Mouse (Mus musculus) embryonic stem cell, embryonic (primary cell): ENCODE results near the gene Pcgf1.

Experiments
- CTCF ChIA-PET, 4 experiments: fragments of 300-600 bp in 2 of 4; fragments of 350-600 bp in 2 of 4; sonication (Branson Sonifier 250); formaldehyde crosslinking; loops; one replicate each; lab custom pipeline; 2022; ENCODE audit warnings: inconsistent platforms in 2 of 4; lab: Charles Lee
- POLR2A ChIA-PET, 4 experiments: fragments of 300-600 bp in 2 of 4; fragments of 350-600 bp in 2 of 4; sonication (Branson Sonifier 250); formaldehyde crosslinking; loops; one replicate each; lab custom pipeline; 2022; ENCODE audit warnings: antibody characterized with exemption in 4 of 4, inconsistent platforms in 1 of 4; lab: Charles Lee

Pcgf1 gene

GRCm38 (mm10) chr6:83053136-83053960 is 24.3 kb upstream of the Pcgf1 start:
- ChIA-PET CTCF (interaction anchor here in 3 of 4 experiments (0.5 to 2.4 kb wide), 10 partner anchors 12 to 949 kb away, joined by 3 to 11 read pairs (median 8); partner anchors contain the start of genes Ccdc142 (in 1 of the 3), Dctn1 (in 1 of the 3) and Gm42688 (in 1 of the 3)), POLR2A (interaction anchor here (0.7 to 3.0 kb wide), 29 partner anchors 10 to 350 kb away, joined by 3 to 16 read pairs (median 4); partner anchors contain the start of genes Dok1 (in 2 of the 4), Loxl3 (in 2 of the 4), Pcgf1 (in 2 of the 4) and 1700003E16Rik (in 1 of the 4))

DNA sequence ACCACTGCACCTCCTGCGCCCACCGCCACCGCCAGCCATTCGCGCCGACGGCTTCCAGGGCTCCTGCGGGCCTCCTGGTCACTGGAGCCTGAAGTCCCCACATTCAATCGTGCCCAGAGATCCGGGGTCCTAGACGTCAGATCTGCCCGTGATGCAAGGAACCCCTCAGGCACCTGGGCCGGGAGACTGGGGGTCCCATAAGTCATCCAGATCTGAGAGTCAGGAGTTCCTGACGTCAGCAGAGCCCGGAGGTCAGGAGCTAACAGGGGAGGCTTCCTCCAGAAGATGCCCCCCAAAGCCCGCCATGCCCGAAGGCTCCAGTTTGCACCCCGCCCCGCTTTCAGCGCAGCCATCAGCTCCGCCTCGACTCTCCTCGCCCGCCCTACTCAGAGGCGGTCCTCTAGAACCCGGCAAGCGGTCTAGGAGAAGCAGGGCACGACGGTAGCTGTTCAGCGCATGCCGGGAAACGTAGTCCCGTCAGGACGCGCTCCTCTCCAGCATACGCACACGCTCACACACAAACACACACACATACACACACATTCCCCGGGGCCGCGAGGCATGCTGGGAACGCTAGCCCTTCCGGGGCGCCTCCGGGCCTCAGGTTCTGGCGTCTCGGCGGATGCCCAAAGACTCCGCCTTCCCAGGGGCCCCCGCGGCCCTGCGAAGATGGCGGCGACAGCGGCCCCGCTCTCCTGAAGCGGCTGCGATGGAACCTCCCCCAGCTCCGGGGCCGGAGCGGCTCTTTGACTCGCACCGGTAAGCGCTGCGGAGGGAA is 23.4 kb upstream of the Pcgf1 start, which contains the start of gene Aup1:
Gene Aup1, plus strand, starts transcription at position 448 of the 778 bp plus-strand sequence.
- ChIA-PET CTCF (interaction anchor here in 3 of 4 experiments (0.5 to 2.4 kb wide), 17 partner anchors 11 to 948 kb away, joined by 3 to 11 read pairs (median 4); partner anchors contain the start of genes Ccdc142 (in 1 of the 3), Dctn1 (in 1 of the 3), Gm42688 (in 1 of the 3) and Pcgf1 (in 1 of the 3)), POLR2A (interaction anchor here (0.6 to 3.0 kb wide), 53 partner anchors 10 to 546 kb away, joined by 3 to 16 read pairs (median 4); partner anchors contain the start of genes Ccdc142 (in 3 of the 4), Gm42688 (in 3 of the 4), Dok1 (in 2 of the 4) and Loxl3 (in 2 of the 4))

- CTCF ChIA-PET, result interaction anchor here in 3 of 4 experiments (0.5 to 2.4 kb wide), 15 partner anchors 10 to 572 kb away, joined by 3 to 11 read pairs (median 4); partner anchors contain the start of genes Ccdc142 (in 1 of the 3), Dctn1 (in 1 of the 3), Gm42688 (in 1 of the 3) and Pcgf1 (in 1 of the 3)
- POLR2A ChIA-PET, result interaction anchor here (0.6 to 3.0 kb wide), 44 partner anchors 9 to 452 kb away, joined by 3 to 16 read pairs (median 4); partner anchors contain the start of genes Ccdc142 (in 3 of the 4), Gm42688 (in 3 of the 4), Mob1a (in 2 of the 4) and Mthfd2 (in 2 of the 4)
These were observed 22.7 kb upstream of the Pcgf1 start, which contains the start of gene Htra2 for GRCm38 (mm10) chr6:83054871-83055431. TSS of gene Htra2 (minus strand) at chr6:83055273.

GRCm38 (mm10) chr6:83057790-83058189 is 19.9 kb upstream of the Pcgf1 start, which contains the start of gene Dqx1:
TSS of gene Dqx1 (plus strand) at chr6:83057844.
- ChIA-PET CTCF (interaction anchor here in 2 of 4 experiments (0.9 to 1.3 kb wide), 4 partner anchors 17 to 44 kb away, joined by 3 to 10 read pairs (median 6); partner anchors contain the start of genes Ccdc142 (in 1 of the 2), Gm42688 (in 1 of the 2) and Pcgf1 (in 1 of the 2)), POLR2A (interaction anchor here (0.6 to 2.8 kb wide), 40 partner anchors 8 to 737 kb away, joined by 3 to 16 read pairs (median 4); partner anchors contain the start of genes Pcgf1 (in 3 of the 4), Ccdc142 (in 2 of the 4), Gm42688 (in 2 of the 4) and Loxl3 (in 2 of the 4))

- ChIA-PET CTCF (interaction anchor here in 1 of 4 experiments (1.3 kb wide), 1 partner anchor 43 kb away, joined by 10 read pairs; the partner anchor contains the start of genes Ccdc142 and Gm42688), POLR2A (interaction anchor here in 3 of 4 experiments (1.0 to 2.8 kb wide), 25 partner anchors 8 to 284 kb away, joined by 3 to 16 read pairs (median 4); partner anchors contain the start of genes Pcgf1 (in 3 of the 3), Loxl3 (in 2 of the 3), Wbp1 (in 2 of the 3) and 1700003E16Rik (in 1 of the 3))
These were observed 18.9 kb upstream of the Pcgf1 start for GRCm38 (mm10) chr6:83058725-83059124.

GRCm38 (mm10) chr6:83065995-83066394 is 11.7 kb upstream of the Pcgf1 start:
- ChIA-PET CTCF (interaction anchor here in 3 of 4 experiments (0.6 to 2.4 kb wide), 5 partner anchors 9 to 35 kb away, joined by 3 to 9 read pairs (median 4); partner anchors contain the start of genes Aup1 (in 1 of the 3), Ccdc142 (in 1 of the 3), Gm42688 (in 1 of the 3) and Htra2 (in 1 of the 3)), POLR2A (interaction anchor here in 3 of 4 experiments (0.8 to 4.4 kb wide), 10 partner anchors 8 to 69 kb away, joined by 3 to 18 read pairs (median 6); partner anchors contain the start of genes Aup1 (in 3 of the 3), Htra2 (in 3 of the 3), Dok1 (in 1 of the 3) and Dqx1 (in 1 of the 3))

- POLR2A ChIA-PET, result interaction anchor here in 3 of 4 experiments (0.6 to 4.4 kb wide), 11 partner anchors 8 to 51 kb away, joined by 3 to 18 read pairs (median 5); partner anchors contain the start of genes Aup1 (in 3 of the 3), Htra2 (in 3 of the 3), Dok1 (in 1 of the 3) and Dqx1 (in 1 of the 3)
- CTCF ChIA-PET, result interaction anchor here in 3 of 4 experiments (0.5 to 1.8 kb wide), 5 partner anchors 12 to 93 kb away, joined by 3 to 8 read pairs (median 4); partner anchors contain the start of genes Ccdc142 (in 1 of the 3), Gm42688 (in 1 of the 3) and Pcgf1 (in 1 of the 3)
These were observed 11.2 kb upstream of the Pcgf1 start for GRCm38 (mm10) chr6:83066441-83066840.

GRCm38 (mm10) chr6:83068221-83068620 is 9.4 kb upstream of the Pcgf1 start:
- POLR2A ChIA-PET, result interaction anchor here in 3 of 4 experiments (0.7 to 1.7 kb wide), 7 partner anchors 9 to 22 kb away, joined by 3 to 6 read pairs (median 4); partner anchors contain the start of genes Pcgf1 (in 2 of the 3), Aup1 (in 1 of the 3) and Dqx1 (in 1 of the 3)
- CTCF ChIA-PET, result interaction anchor here in 1 of 4 experiments (0.7 kb wide), 1 partner anchor 69 kb away, joined by 3 read pairs; no protein-coding TSS in a partner anchor

- POLR2A ChIA-PET, result interaction anchor here in 3 of 4 experiments (0.9 to 2.5 kb wide), 11 partner anchors 9 to 249 kb away, joined by 3 to 14 read pairs (median 4); partner anchors contain the start of genes Pcgf1 (in 3 of the 3), Dqx1 (in 2 of the 3), Lbx2 (in 1 of the 3) and Wbp1 (in 1 of the 3)
These were observed 8.8 kb upstream of the Pcgf1 start for GRCm38 (mm10) chr6:83068706-83069487.

DNA sequence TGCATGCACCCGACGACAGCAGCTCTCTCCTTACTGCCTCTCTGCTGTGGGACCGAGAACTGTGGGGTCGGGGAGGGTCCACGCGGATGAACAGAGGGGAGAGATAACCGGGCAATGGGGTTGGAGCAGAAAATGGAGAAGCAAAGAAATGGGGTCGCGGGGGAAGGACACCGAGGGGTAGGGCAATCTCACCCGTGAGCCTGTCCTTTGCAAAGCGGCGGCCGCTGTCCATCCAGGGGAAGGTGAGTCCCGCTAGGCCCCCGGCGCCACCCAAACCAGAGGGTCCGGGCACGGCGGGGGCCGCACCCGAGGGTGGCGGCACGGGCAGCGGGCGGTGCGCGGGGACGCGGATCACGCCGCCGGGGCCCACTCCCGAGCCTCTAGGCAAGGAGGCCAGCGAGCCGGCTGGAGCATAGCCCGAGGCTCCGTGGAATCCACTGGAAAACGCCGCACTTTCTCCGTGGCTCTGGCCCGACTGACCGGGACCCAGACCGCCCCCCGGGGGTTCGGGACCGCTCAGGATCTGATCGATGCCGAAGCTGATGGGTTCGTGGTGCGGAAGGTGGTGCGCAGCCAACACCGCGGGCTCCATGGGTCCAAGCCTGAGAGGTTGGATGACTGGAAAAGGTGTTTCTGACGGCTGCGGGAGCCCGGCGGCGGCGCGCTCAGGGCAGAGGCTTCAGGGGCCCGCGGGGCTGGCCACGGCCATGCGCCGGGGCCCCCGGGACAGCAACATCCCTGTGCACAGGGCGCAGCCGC is 8.0 kb upstream of the Pcgf1 start:
- ChIA-PET CTCF (interaction anchor here in 1 of 4 experiments (1.6 kb wide), 1 partner anchor 73 kb away, joined by 3 read pairs; no protein-coding TSS in a partner anchor), POLR2A (interaction anchor here in 3 of 4 experiments (0.6 to 2.5 kb wide), 13 partner anchors 8 to 248 kb away, joined by 3 to 14 read pairs (median 4); partner anchors contain the start of genes Pcgf1 (in 3 of the 3), Dqx1 (in 2 of the 3), Lbx2 (in 1 of the 3) and Wbp1 (in 1 of the 3))

More at GRCm38 (mm10) chr6:83068706-83069487, 8.8 kb upstream of the Pcgf1 start:
- CTCF ChIA-PET, result interaction anchor here in 1 of 4 experiments (1.6 kb wide), 1 partner anchor 72 kb away, joined by 3 read pairs; no protein-coding TSS in a partner anchor

DNA sequence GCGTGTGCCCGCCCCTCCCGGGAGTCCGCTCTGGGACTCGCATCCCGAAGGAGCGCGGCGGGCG is 7.6 kb upstream of the Pcgf1 start, which contains the start of gene Tlx2:
Gene Tlx2, minus strand, starts transcription at position 47 of the 64 bp plus-strand sequence.
- POLR2A ChIA-PET, result interaction anchor here in 3 of 4 experiments (0.6 to 2.5 kb wide), 5 partner anchors 12 to 223 kb away, joined by 3 to 14 read pairs (median 3); partner anchors contain the start of genes Dqx1 (in 1 of the 3) and Wbp1 (in 1 of the 3)

GRCm38 (mm10) chr6:83070311-83071219 is 7.1 kb upstream of the Pcgf1 start:
- CTCF ChIA-PET, result interaction anchor here in 3 of 4 experiments (0.5 to 1.6 kb wide), 4 partner anchors 17 to 92 kb away, joined by 3 to 13 read pairs (median 4); no protein-coding TSS in a partner anchor
- POLR2A ChIA-PET, result interaction anchor here in 3 of 4 experiments (0.6 to 2.5 kb wide), 9 partner anchors 10 to 224 kb away, joined by 3 to 14 read pairs (median 3); partner anchors contain the start of genes Dqx1 (in 2 of the 3), Aup1 (in 1 of the 3) and Wbp1 (in 1 of the 3)

More for the DNA sequence above, 7.6 kb upstream of the Pcgf1 start, which contains the start of gene Tlx2:
- CTCF ChIA-PET, result interaction anchor here in 1 of 4 experiments (1.6 kb wide), 1 partner anchor 74 kb away, joined by 3 read pairs; no protein-coding TSS in a partner anchor

DNA sequence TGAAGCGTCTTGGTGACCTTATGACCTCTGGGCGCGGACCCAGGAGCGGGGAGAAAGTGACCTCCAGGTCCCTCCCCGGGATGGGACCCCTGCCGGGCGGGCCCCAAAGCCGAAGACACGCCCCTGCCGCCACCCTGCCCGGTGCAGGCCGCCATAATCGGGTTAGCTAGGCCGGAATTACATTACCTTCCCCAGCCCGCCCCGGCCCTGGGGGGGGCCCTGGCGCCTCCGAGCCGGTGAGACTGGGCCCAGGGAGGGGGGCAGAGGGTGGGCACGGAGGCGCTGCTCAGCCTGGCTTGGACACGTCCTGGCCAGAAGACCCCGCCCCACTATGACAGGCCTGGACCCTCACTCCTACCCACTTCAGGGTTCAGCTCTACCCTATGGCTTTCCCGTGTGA is 6.4 kb upstream of the Pcgf1 start:
- POLR2A ChIA-PET, result interaction anchor here in 2 of 4 experiments (0.9 to 2.5 kb wide), 7 partner anchors 11 to 70 kb away, joined by 3 to 14 read pairs (median 4); partner anchors contain the start of genes Dqx1 (in 2 of the 2), Aup1 (in 1 of the 2) and Wbp1 (in 1 of the 2)
- CTCF ChIA-PET, result interaction anchor here in 3 of 4 experiments (0.5 to 1.0 kb wide), 3 partner anchors 16 to 91 kb away, joined by 3 to 13 read pairs (median 4); no protein-coding TSS in a partner anchor
